Comparison of ENCODE assay signal across 8 mouse cellular contexts in genomic region chr7:44814952-44815553, GRCm38 (mm10). TPM values are rescaled to one million over a fixed set of nuclear protein-coding genes. Genes with fewer than 3 reads are reported as not detected.
DNase-seq lines count a peak whose midpoint lies in the region; ATAC-seq and TF ChIP-seq lines count a peak whose summit lies in the region.

No protein-coding gene starts in this region.

- peak overlapping the region; percentile 65 for H3ac ChIP-seq in myocyte (ENCODE audit: control insufficient read depth, insufficient read length)

- H3K9me3 ChIP-seq in forebrain, embryonic 10.5 days: no peaks in the 10 kb centered on the region
- H3K9me3 ChIP-seq in kidney, embryonic 15.5 days (replicated peaks): no peaks in the 10 kb centered on the region

- H3K9ac ChIP-seq in kidney, embryonic 15.5 days: peak overlapping the region; percentile 90

- peak; percentile 37 for DNase-seq in kidney, adult 9 months
- DNase-seq in kidney, postnatal 36 days: no peak
- no peak for DNase-seq in forebrain, embryonic 10.5 days (ENCODE audit: extremely low spot score, low spot score)
- no peak for DNase-seq in left cerebral cortex, adult 11 months (ENCODE audit: low spot score)
- DNase-seq in layer of hippocampus, adult 18-20 months (ENCODE audit: low spot score in 2 of 2): no peak

- peaks cover 59% of the 10 kb centered on the region for H3K79me2 ChIP-seq in myocyte (ENCODE audit: control insufficient read depth, insufficient read depth)

- H3K4me1 ChIP-seq in bone marrow macrophage, adult 2 months (ENCODE audit: control insufficient read depth, insufficient read depth, low read length): peaks cover 22% of the 10 kb centered on the region
- peaks cover 45% of the 10 kb centered on the region for H3K4me1 ChIP-seq in forebrain, embryonic 10.5 days
- peaks cover 40% of the 10 kb centered on the region for H3K4me1 ChIP-seq in kidney, embryonic 15.5 days

- no peak for TF ChIP-seq POLR2A in bone marrow macrophage, adult 2 months (IDR thresholded peaks at IDR 0.05; ENCODE audit: borderline replicate concordance, low read depth, low read length)
- TF ChIP-seq POLR2A in myocyte (IDR thresholded peaks at IDR 0.05; ENCODE audit: insufficient read length, low read depth): peak; percentile 45

- H3K27me3 ChIP-seq in forebrain, embryonic 10.5 days (ENCODE audit: poor library complexity, severe bottlenecking): no peaks in the 10 kb centered on the region
- H3K27me3 ChIP-seq in kidney, embryonic 15.5 days: no peaks in the 10 kb centered on the region
- H3K27me3 ChIP-seq in myocyte (ENCODE audit: control insufficient read depth, insufficient read depth, insufficient read length): no peaks in the 10 kb centered on the region

- no peak for ATAC-seq in kidney, embryonic 15.5 days (replicated peaks; ENCODE audit: low FRiP score)

- H3K4me2 ChIP-seq in kidney, embryonic 15.5 days: peak overlapping the region; percentile 77
- H3K4me2 ChIP-seq in myocyte (ENCODE audit: low read depth): peak overlapping the region; percentile 86

- no peak for TF ChIP-seq CTCF in bone marrow macrophage, adult 2 months (IDR thresholded peaks at IDR 0.05; ENCODE audit: low read depth, low read length)

- peak overlapping the region; percentile 82 for H3K4me3 ChIP-seq in bone marrow macrophage, adult 2 months (ENCODE audit: insufficient read depth, low read length)
- peak overlapping the region; percentile 90 for H3K4me3 ChIP-seq in forebrain, embryonic 10.5 days
- H3K4me3 ChIP-seq in kidney, embryonic 15.5 days (replicated peaks): peak overlapping the region; percentile 86
- peak overlapping the region; percentile 94 for H3K4me3 ChIP-seq in myocyte

- peaks cover 65% of the 10 kb centered on the region for H3K36me3 ChIP-seq in forebrain, embryonic 10.5 days (replicated peaks)
- H3K36me3 ChIP-seq in kidney, embryonic 15.5 days: peaks cover 31% of the 10 kb centered on the region
- peaks cover 37% of the 10 kb centered on the region for H3K36me3 ChIP-seq in myocyte (ENCODE audit: control insufficient read depth, insufficient read depth)

- WGBS in forebrain, embryonic 10.5 days: 31% methylated on average over 14 of the region's 14 CpGs
- WGBS in kidney, embryonic 15.5 days: 26% methylated on average over 14 of the region's 14 CpGs

- H3K27ac ChIP-seq in bone marrow macrophage, adult 2 months (ENCODE audit: insufficient read depth, low read depth, low read length): peak overlapping the region; percentile 48
- H3K27ac ChIP-seq in forebrain, embryonic 10.5 days: peak overlapping the region; percentile 99
- peak overlapping the region; percentile 98 for H3K27ac ChIP-seq in kidney, embryonic 15.5 days

TF ChIP-seq in myocyte, 11 proteins besides CTCF, POLR2A, EP300 and RAD21:
- TF ChIP-seq MYOG (IDR thresholded peaks at IDR 0.05; ENCODE audit: control insufficient read depth in 1 of 3, insufficient read depth in 1 of 3, insufficient read length in 2 of 3, low read depth in 2 of 3): no peak
- peak; percentile 77 for TF ChIP-seq POLR2AphosphoS2 (IDR thresholded peaks at IDR 0.05; ENCODE audit: insufficient read length, low read depth)

RNA-seq across cellular contexts. Expression of gene Nup62, which starts 0.8 kb away (rescaled TPM):
- 30.8 and 36.7 TPM in 2 replicates for polyA plus RNA-seq in bone marrow macrophage, adult 2 months (2012; ENCODE audit: insufficient read depth, insufficient read length, missing spikeins)
- 168 and 172 TPM in 2 replicates for polyA plus RNA-seq in forebrain, embryonic 10.5 days (2016; fragmentation: Nextera tagmentation; extraction: Ambion mirVana)
- 93.5 and 100 TPM in 2 replicates for polyA plus RNA-seq in kidney, embryonic 15.5 days (2015; fragmentation: Nextera tagmentation; extraction: Ambion mirVana)
- 77.0 TPM for polyA plus RNA-seq in myocyte (2012; fragmentation: generic; extraction: Trizol)
- total RNA-seq in layer of hippocampus, adult 18-20 months (2021): 10 to 100 TPM; 30.7 to 32.7 TPM

RNA-seq across cellular contexts. Expression of gene Il4i1, which starts 1.1 kb away (rescaled TPM):
- polyA plus RNA-seq in bone marrow macrophage, adult 2 months (2012; ENCODE audit: insufficient read depth, insufficient read length, missing spikeins): 1.2 and 3.5 TPM in 2 replicates
- 0.85 and 1.7 TPM in 2 replicates for polyA plus RNA-seq in forebrain, embryonic 10.5 days (2016; fragmentation: Nextera tagmentation; extraction: Ambion mirVana)
- 1.1 and 1.7 TPM in 2 replicates for polyA plus RNA-seq in kidney, embryonic 15.5 days (2015; fragmentation: Nextera tagmentation; extraction: Ambion mirVana)
- polyA plus RNA-seq in myocyte (2012; fragmentation: generic; extraction: Trizol): 1.9 TPM
- 1 to 10 TPM; 1.8 to 2.0 TPM for total RNA-seq in layer of hippocampus, adult 18-20 months (2021)

RNA-seq across cellular contexts. Expression of gene Atf5, which starts 1.4 kb away (rescaled TPM):
- 28.4 and 32.8 TPM in 2 replicates for polyA plus RNA-seq in bone marrow macrophage, adult 2 months (2012; ENCODE audit: insufficient read depth, insufficient read length, missing spikeins)
- polyA plus RNA-seq in forebrain, embryonic 10.5 days (2016; fragmentation: Nextera tagmentation; extraction: Ambion mirVana): 3.3 and 3.6 TPM in 2 replicates
- polyA plus RNA-seq in kidney, embryonic 15.5 days (2015; fragmentation: Nextera tagmentation; extraction: Ambion mirVana): 4.2 and 4.3 TPM in 2 replicates
- polyA plus RNA-seq in myocyte (2012; fragmentation: generic; extraction: Trizol): 939 TPM
- total RNA-seq in layer of hippocampus, adult 18-20 months (2021): 10 to 100 TPM; 27.4 to 27.9 TPM

RNA-seq across cellular contexts. Expression of gene Akt1s1, which starts 33.7 kb away (rescaled TPM):
- polyA plus RNA-seq in bone marrow macrophage, adult 2 months (2012; ENCODE audit: insufficient read depth, insufficient read length, missing spikeins): 36.9 and 45.3 TPM in 2 replicates
- polyA plus RNA-seq in forebrain, embryonic 10.5 days (2016; fragmentation: Nextera tagmentation; extraction: Ambion mirVana): 84.3 and 84.6 TPM in 2 replicates
- 108 and 118 TPM in 2 replicates for polyA plus RNA-seq in kidney, embryonic 15.5 days (2015; fragmentation: Nextera tagmentation; extraction: Ambion mirVana)
- polyA plus RNA-seq in myocyte (2012; fragmentation: generic; extraction: Trizol): 200 TPM
- 10 to 100 TPM; 76.2 to 79.7 TPM for total RNA-seq in layer of hippocampus, adult 18-20 months (2021)

RNA-seq across cellular contexts. Expression of gene Tbc1d17, which starts 33.8 kb away (rescaled TPM):
- polyA plus RNA-seq in bone marrow macrophage, adult 2 months (2012; ENCODE audit: insufficient read depth, insufficient read length, missing spikeins): 69.5 and 76.1 TPM in 2 replicates
- 72.8 and 73.6 TPM in 2 replicates for polyA plus RNA-seq in forebrain, embryonic 10.5 days (2016; fragmentation: Nextera tagmentation; extraction: Ambion mirVana)
- polyA plus RNA-seq in kidney, embryonic 15.5 days (2015; fragmentation: Nextera tagmentation; extraction: Ambion mirVana): 76.8 and 81.0 TPM in 2 replicates
- 53.8 TPM for polyA plus RNA-seq in myocyte (2012; fragmentation: generic; extraction: Trizol)
- 10 to 100 TPM; 67.9 to 70.6 TPM for total RNA-seq in layer of hippocampus, adult 18-20 months (2021)

Comparison
In these comparisons a context has a peak if more than half of its experiments do, and no peak if none do; other contexts are left out.
1. H3K27ac ChIP-seq: peak in every context shown above with its lines; median percentile 99 in forebrain, embryonic 10.5 days; 98 in kidney, embryonic 15.5 days; 48 in bone marrow macrophage, adult 2 months.
2. RNA of gene Atf5, which starts 1.4 kb away (polyA plus RNA-seq): 939 TPM in myocyte (single experiment); 28.4 to 32.8 TPM in bone marrow macrophage, adult 2 months, 4.2 to 4.3 TPM in kidney, embryonic 15.5 days and 3.3 to 3.6 TPM in forebrain, embryonic 10.5 days; every median in the first group is over 10 times any median in the second.
3. Peak in every context shown above with its lines, with median percentiles within 50 percentile points of each other: H3K4me3 ChIP-seq.